Mouse (Mus musculus): Measurements from ENCODE around the gene Fkrp.

GRCm38 (mm10) chr7:16766443-16766842 lies 50.1 kb downstream of the Fkrp start:
- TF ChIP-seq CTCF (IDR thresholded peaks at IDR 0.05; ENCODE audit: control insufficient read depth, insufficient read depth, low read length) = no peak
- no peak for TF ChIP-seq POLR2A (IDR thresholded peaks at IDR 0.05; ENCODE audit: borderline replicate concordance, control insufficient read depth, low read depth, low read length)
